Mouse (Mus musculus) ES-E14 (cell line): ENCODE results near the gene Cmbl. TPM values are rescaled to one million over a fixed set of nuclear protein-coding genes. Genes with fewer than 3 reads are reported as not detected.

Source experiments
- DNase-seq: peaks from one replicate; pipeline ENCODE4 v3.0.0-alpha.2; 2013; ENCODE audit warnings: low read depth, low spot score
- H3K27ac ChIP-seq: 2 replicates; pipeline ENCODE4 v1.5.1; 2012; ENCODE audit warnings: low read depth, mild to moderate bottlenecking, low read length, moderate library complexity, mixed read lengths; ENCODE audit not compliant: poor library complexity, insufficient read depth, severe bottlenecking
- H3K36me3 ChIP-seq: 2 replicates; pipeline ENCODE4 v1.6.1; 2012; ENCODE audit warnings: mild to moderate bottlenecking, low read length, moderate library complexity, mixed read lengths; ENCODE audit not compliant: control insufficient read depth, poor library complexity, insufficient read depth, severe bottlenecking
- H3K4me1 ChIP-seq, 2 experiments: fragments of 150-350 bp in 1 of 2; sonication (generic) in 1 of 2; 2 replicates each; pipeline ENCODE4 v1.6.1; 2012; ENCODE audit warnings: low read length in 2 of 2, mild to moderate bottlenecking in 1 of 2, mixed read lengths in 1 of 2; ENCODE audit not compliant: control insufficient read depth in 2 of 2, insufficient read depth in 2 of 2, poor library complexity in 1 of 2
- H3K4me3 ChIP-seq, 2 experiments: fragments of 150-350 bp in 1 of 2; sonication (generic) in 1 of 2; 2 replicates each; pipeline ENCODE4 v1.5.1; 2012; ENCODE audit warnings: low read length in 2 of 2, low read depth in 1 of 2, mild to moderate bottlenecking in 1 of 2, mixed read lengths in 1 of 2; ENCODE audit not compliant: insufficient read depth in 1 of 2, poor library complexity in 1 of 2, severe bottlenecking in 1 of 2
- H3K9ac ChIP-seq: 2 replicates; pipeline ENCODE4 v1.6.1; 2012; ENCODE audit warnings: low read depth, mild to moderate bottlenecking, low read length, mixed read lengths; ENCODE audit not compliant: poor library complexity, insufficient read depth, severe bottlenecking
- H3K9me3 ChIP-seq: fragments of 150-350 bp; sonication (generic); 2 replicates; pipeline ENCODE4 v1.6.1; 2012; ENCODE audit warnings: low read depth, mild to moderate bottlenecking, low read length; ENCODE audit not compliant: control insufficient read depth, insufficient read depth
- CHD2 ChIP-seq: IDR thresholded peaks from 2 replicates; pipeline ENCODE4 v1.6.1; 2014; ENCODE audit warnings: mild to moderate bottlenecking, low read depth, low read length, inconsistent platforms
- HCFC1 ChIP-seq: IDR thresholded peaks from 2 replicates; pipeline ENCODE4 v1.6.1; 2012; ENCODE audit warnings: low read length, inconsistent platforms, borderline replicate concordance; ENCODE audit not compliant: insufficient read depth
- MAFK ChIP-seq: IDR thresholded peaks from 2 replicates; pipeline ENCODE4 v1.6.1; 2014; ENCODE audit warnings: mild to moderate bottlenecking, low read depth, low read length, inconsistent platforms; ENCODE audit not compliant: insufficient read depth
- ZC3H11A ChIP-seq: IDR thresholded peaks from 2 replicates; pipeline ENCODE4 v1.6.1; 2012; ENCODE audit warnings: low read depth, mild to moderate bottlenecking, inconsistent platforms, low read length, borderline replicate concordance
- ZNF384 ChIP-seq: IDR thresholded peaks from 2 replicates; pipeline ENCODE4 v1.6.1; 2012; ENCODE audit warnings: low read depth, low read length, inconsistent platforms
- in situ Hi-C, 2 experiments: fragments of 600-800 bp; cut with MboI; formaldehyde crosslinking; loops; one replicate each; pipeline ENCODE4 v1.15.1; 2025; ENCODE audit warnings: low sequenced_read_pairs in 2 of 2, inconsistent platforms in 1 of 2; ENCODE audit not compliant: unreplicated experiment in 2 of 2
- total RNA-seq: library from RNA; depleted of rRNA; stranded (reverse); fragments of 300-350 nt; gene quantifications from 2 replicates; pipeline ENCODE4 v1.2.3, GENCODE M21; 2012

Gene Cmbl
- total RNA-seq, 1 experiment = 0.76 TPM

GRCm38 (mm10) chr15:31583304-31584085 is 18.3 kb downstream of the Cmbl start:
- Histone ChIP-seq H3K4me1 (peaks cover 0 to 3% of the 10 kb centered on the region in 2 experiments; a peak in 2 of 4 replicates), H3K9ac (no peak overlapping the region), H3K4me3 (no peak overlapping the region), H3K9me3 (no peaks in the 10 kb centered on the region), H3K27ac (no peak overlapping the region), H3K36me3 (no peaks in the 10 kb centered on the region)
- TF ChIP-seq MAFK = no peak
- no peak for TF ChIP-seq ZC3H11A
- no peak for TF ChIP-seq CHD2
- TF ChIP-seq ZNF384 = no peak
- TF ChIP-seq HCFC1 = no peak
- DNase-seq = no peak
- in situ Hi-C loops = loop anchor here in 1 of 2 experiments (25.0 kb wide), 1 partner anchor 271 kb away; no protein-coding TSS in a partner anchor

- Histone ChIP-seq H3K27ac (no peak overlapping the region), H3K9me3 (no peaks in the 10 kb centered on the region), H3K4me1 (peaks cover 0 to 3% of the 10 kb centered on the region in 2 experiments; a peak in 2 of 4 replicates), H3K9ac (no peak overlapping the region), H3K36me3 (peaks cover 8% of the 10 kb centered on the region), H3K4me3 (no peak overlapping the region)
- TF ChIP-seq ZNF384 (no peak), MAFK (no peak), HCFC1 (no peak), ZC3H11A (no peak), CHD2 (no peak)
- DNase-seq = no peak
- in situ Hi-C loops = loop anchor here in 1 of 2 experiments (25.0 kb wide), 1 partner anchor 273 kb away; no protein-coding TSS in a partner anchor
These were observed 20.0 kb downstream of the Cmbl start for GRCm38 (mm10) chr15:31585238-31585637.

- TF ChIP-seq MAFK (no peak), ZNF384 (no peak), ZC3H11A (no peak), HCFC1 (no peak), CHD2 (no peak)
- Histone ChIP-seq H3K4me1 (peaks cover 0 to 3% of the 10 kb centered on the region in 2 experiments; a peak in 2 of 4 replicates), H3K4me3 (no peak overlapping the region), H3K9me3 (no peaks in the 10 kb centered on the region), H3K36me3 (peaks cover 16% of the 10 kb centered on the region), H3K9ac (no peak overlapping the region), H3K27ac (no peak overlapping the region)
- in situ Hi-C loops = loop anchor here in 1 of 2 experiments (25.0 kb wide), 1 partner anchor 274 kb away; no protein-coding TSS in a partner anchor
- DNase-seq = no peak
These were observed 20.9 kb downstream of the Cmbl start for GRCm38 (mm10) chr15:31586088-31586487.

- Histone ChIP-seq H3K4me1 (peaks cover 0 to 3% of the 10 kb centered on the region in 2 experiments; a peak in 2 of 4 replicates), H3K9ac (no peak overlapping the region), H3K36me3 (peaks cover 18% of the 10 kb centered on the region), H3K27ac (no peak overlapping the region), H3K4me3 (no peak overlapping the region), H3K9me3 (no peaks in the 10 kb centered on the region)
- DNase-seq = peak; percentile 83
- in situ Hi-C loops = loop anchor here in 1 of 2 experiments (25.0 kb wide), 1 partner anchor 274 kb away; no protein-coding TSS in a partner anchor
- TF ChIP-seq MAFK (no peak), HCFC1 (no peak), ZNF384 (peak; percentile 20; the same call in 1 of the 2 replicates), ZC3H11A (peak; percentile 88), CHD2 (no peak)
These were observed 21.3 kb downstream of the Cmbl start for GRCm38 (mm10) chr15:31586519-31586918.
